Mouse (Mus musculus) heart, adult 2 months (tissue): ENCODE data around the gene Anks3. TPM values are rescaled to one million over a fixed set of nuclear protein-coding genes. Genes with fewer than 3 reads are reported as not detected.

Experiments used
- DNase-seq, 2 experiments: peaks; one replicate each; pipeline ENCODE4 v3.0.0; 2021
- H3K27ac ChIP-seq: fragments of 200-600 bp; 2 replicates; pipeline ENCODE4 v1.8.1; 2022
- H3K27me3 ChIP-seq: fragments of 200-500 bp; 2 replicates; pipeline ENCODE4 v1.6.1; 2012; ENCODE audit warnings: mild to moderate bottlenecking, low read length, inconsistent platforms, mixed read lengths; ENCODE audit not compliant: control insufficient read depth, insufficient read depth
- H3K36me3 ChIP-seq: fragments of 200-500 bp; 2 replicates; pipeline ENCODE4 v1.6.1; 2012; ENCODE audit warnings: low read length, inconsistent platforms; ENCODE audit not compliant: control insufficient read depth, insufficient read depth
- H3K4me1 ChIP-seq: fragments of 200-500 bp; 2 replicates; pipeline ENCODE4 v1.6.1; 2011; ENCODE audit warnings: low read length; ENCODE audit not compliant: control insufficient read depth, insufficient read depth
- H3K4me3 ChIP-seq: fragments of 200-600 bp; 2 replicates; pipeline ENCODE4 v1.8.1; 2022
- H3K79me2 ChIP-seq: fragments of 200-500 bp; replicated peaks from 2 replicates; pipeline ENCODE4 v1.6.1; 2012; ENCODE audit warnings: mild to moderate bottlenecking, inconsistent platforms, low read length, moderate library complexity, mixed read lengths; ENCODE audit not compliant: control insufficient read depth, insufficient read depth
- H3K9ac ChIP-seq: fragments of 200-500 bp; 2 replicates; pipeline ENCODE4 v1.6.1; 2012; ENCODE audit warnings: low read depth, mild to moderate bottlenecking, control low read depth, inconsistent platforms, low read length, mixed read lengths
- CTCF ChIP-seq: fragments of 200-600 bp; IDR thresholded peaks from 2 replicates; pipeline ENCODE4 v1.8.1; 2022; ENCODE audit warnings: antibody characterized with exemption, mild to moderate bottlenecking, moderate library complexity
- EP300 ChIP-seq: fragments of 200-500 bp; IDR thresholded peaks from 2 replicates; pipeline ENCODE4 v1.6.1; 2011; ENCODE audit warnings: low read depth, low read length, control low read depth; ENCODE audit not compliant: insufficient read depth
- POLR2A ChIP-seq: fragments of 200-500 bp; IDR thresholded peaks from 2 replicates; pipeline ENCODE4 v1.6.1; 2011; ENCODE audit warnings: mild to moderate bottlenecking, low read depth, low read length, control low read depth; ENCODE audit not compliant: insufficient read depth
- WGBS: fragments of 180-500 bp; shearing (Covaris S2); methylation state at CpG from one replicate; pipeline ENCODE4 v1.1.7; 2018; 5-methylcytosine and 5-hydroxymethylcytosine counted together
- intact Hi-C: fragments of 180-260 bp; cut with DNase I; formaldehyde crosslinking; loops from one replicate; pipeline ENCODE4 v1.15.1; 2025
- polyA plus RNA-seq: library from polyadenylated mRNA; depleted of rRNA; stranded (reverse); fragments of >200 nt; gene quantifications from 2 replicates; pipeline ENCODE4 v1.2.3, GENCODE M21; 2012
- total RNA-seq, 2 experiments: library from RNA; stranded (reverse); gene quantifications; 2 replicates each; pipeline ENCODE4 v1.2.3; 2021

Gene Anks3
- total and polyA plus RNA-seq, 3 experiments = 11.4 to 21.3 (median 12.7) TPM

DNA sequence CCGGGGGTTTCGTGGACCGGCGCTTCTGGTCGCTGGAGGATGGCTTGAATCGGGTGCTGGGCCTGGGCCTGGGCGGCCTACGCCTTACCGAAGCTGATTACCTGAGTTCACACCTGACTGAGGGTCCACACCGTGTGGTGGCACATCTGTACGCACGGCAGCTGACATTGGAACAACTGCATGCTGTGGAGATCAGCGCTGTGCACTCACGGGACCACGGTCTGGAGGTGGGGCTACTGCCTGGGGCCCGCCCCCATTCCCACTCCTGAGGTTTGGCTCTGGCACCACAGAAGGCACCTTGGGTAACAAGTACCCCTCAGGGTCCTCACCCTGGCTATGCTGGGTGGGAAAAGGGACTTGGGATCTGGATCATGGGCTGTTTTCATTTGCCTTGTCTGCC is 24.6 kb downstream of the Anks3 start:
- Histone ChIP-seq H3K27me3 (no peaks in the 10 kb centered on the region), H3K79me2 (no peaks in the 10 kb centered on the region; the same call in 1 of the 2 replicates), H3K27ac (peak overlapping the region; percentile 82), H3K9ac (peak overlapping the region; percentile 88), H3K36me3 (no peaks in the 10 kb centered on the region), H3K4me1 (peaks cover 12% of the 10 kb centered on the region), H3K4me3 (peak overlapping the region; percentile 83)
- WGBS = 3% methylated on average over 16 of the region's 16 CpGs
- TF ChIP-seq POLR2A (no peak; the same call in 1 of the 2 replicates), CTCF (no peak), EP300 (no peak)
- peak in 1 of 2 experiments; percentile 36 for DNase-seq
- intact Hi-C loops = loop anchor here (1.0 kb wide), 1 partner anchor 24 kb away; no protein-coding TSS in a partner anchor

DNA sequence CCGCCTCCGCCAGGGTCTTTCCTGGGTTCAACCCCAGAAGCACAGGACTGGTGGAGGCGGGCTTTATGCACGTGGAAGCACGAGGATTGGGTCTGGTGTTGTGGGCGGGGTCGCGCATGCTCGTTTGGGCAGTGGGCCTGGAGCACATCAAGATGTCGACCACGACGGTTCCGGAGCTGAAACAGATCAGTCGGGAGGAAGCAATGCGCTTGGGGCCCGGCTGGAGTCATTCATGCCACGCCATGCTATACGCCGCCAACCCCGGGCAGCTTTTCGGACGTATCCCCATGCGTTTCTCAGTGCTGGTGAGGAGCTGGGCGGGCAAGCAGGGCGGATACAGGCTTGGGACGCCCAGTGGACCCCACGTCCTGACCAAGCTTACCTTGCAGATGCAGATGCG is 25.0 kb downstream of the Anks3 start:
- Histone ChIP-seq H3K27me3 (no peaks in the 10 kb centered on the region), H3K4me1 (peaks cover 12% of the 10 kb centered on the region), H3K36me3 (no peaks in the 10 kb centered on the region), H3K27ac (peak overlapping the region; percentile 82), H3K4me3 (peak overlapping the region; percentile 83), H3K79me2 (no peaks in the 10 kb centered on the region; the same call in 1 of the 2 replicates), H3K9ac (peak overlapping the region; percentile 88)
- peak; percentile 95 for DNase-seq
- 1% methylated on average over 28 of the region's 28 CpGs for WGBS
- intact Hi-C loops = loop anchor here (1.0 kb wide), 1 partner anchor 24 kb away; no protein-coding TSS in a partner anchor
- TF ChIP-seq EP300 (peak; percentile 78), POLR2A (peak; percentile 94), CTCF (no peak)

DNA sequence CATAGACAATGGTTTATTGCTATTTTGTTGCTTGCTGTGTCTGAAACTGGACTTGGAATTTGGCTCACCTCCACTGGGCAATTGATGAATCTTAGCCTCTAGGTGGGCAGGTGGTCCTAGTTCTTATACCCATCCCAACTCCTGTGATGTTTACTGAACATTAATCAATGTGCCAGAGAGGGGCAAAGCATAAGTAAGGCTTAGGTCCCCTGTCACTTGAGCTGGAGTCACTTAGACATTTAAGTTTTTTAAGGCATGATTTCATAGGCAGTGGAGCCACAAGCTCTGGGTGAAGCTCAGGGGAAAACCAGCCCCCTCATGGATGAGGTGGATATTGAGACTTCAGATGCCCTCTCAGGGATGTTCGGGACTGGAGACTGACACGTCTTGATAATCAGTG is 25.5 kb downstream of the Anks3 start, which contains the start of gene Nudt16l1:
Nudt16l1 (plus strand) TSS at position 301 of the 400 bp plus-strand sequence.
- 0% methylated on average over 2 of the region's 2 CpGs for WGBS

DNA sequence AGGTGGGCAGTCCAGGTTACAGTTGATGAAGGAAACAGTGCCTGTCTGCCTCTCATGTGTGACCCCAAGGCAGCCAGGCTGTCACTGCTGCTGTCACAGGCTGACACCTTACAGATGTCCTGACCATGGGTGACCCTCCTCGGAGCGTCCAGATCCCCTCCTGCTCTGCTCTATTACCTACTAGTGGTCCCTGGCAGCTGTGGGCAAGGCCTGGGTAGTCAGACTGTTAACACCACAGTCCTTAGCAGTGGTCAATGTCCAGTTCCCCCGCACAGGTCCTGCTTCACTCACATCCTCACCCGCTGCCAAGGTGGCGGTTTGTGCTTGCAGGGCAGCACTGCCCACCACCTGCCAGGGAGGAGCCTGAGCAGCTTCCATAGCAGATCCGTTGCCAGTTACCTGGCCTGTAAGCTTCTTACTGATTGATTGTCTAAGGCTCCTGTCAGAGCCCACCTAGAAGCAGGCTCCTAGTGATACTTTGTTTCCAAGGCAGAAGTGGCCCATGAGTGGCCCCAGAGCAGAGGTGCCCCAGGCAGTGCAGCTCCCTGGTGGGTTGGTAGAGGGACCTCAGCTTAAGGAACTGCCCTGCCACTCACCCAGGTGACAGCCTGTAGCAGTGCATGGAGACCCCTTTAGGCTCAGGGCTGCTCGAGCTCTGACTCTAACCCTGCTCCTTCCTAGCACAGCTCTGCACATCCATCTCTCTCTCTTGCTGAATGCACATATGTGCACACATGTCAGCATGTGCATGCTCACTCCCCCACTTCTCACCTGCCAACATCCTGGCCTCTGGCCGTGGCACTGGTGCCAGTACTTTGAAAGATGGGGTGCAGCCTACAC is 26.4 kb downstream of the Anks3 start:
- TF ChIP-seq POLR2A = no peak
- TF ChIP-seq CTCF = no peak
- no peak for TF ChIP-seq EP300
- Histone ChIP-seq H3K9ac (no peak overlapping the region), H3K27me3 (no peaks in the 10 kb centered on the region), H3K27ac (no peak overlapping the region), H3K4me1 (peaks cover 12% of the 10 kb centered on the region), H3K36me3 (no peaks in the 10 kb centered on the region), H3K4me3 (no peak overlapping the region), H3K79me2 (no peaks in the 10 kb centered on the region; the same call in 1 of the 2 replicates)
- DNase-seq = no peak
- 92% methylated on average over 8 of the region's 8 CpGs for WGBS
- intact Hi-C loops = no loop called here

More for the DNA sequence above, 25.5 kb downstream of the Anks3 start, which contains the start of gene Nudt16l1:
- Histone ChIP-seq H3K4me1 (peaks cover 12% of the 10 kb centered on the region), H3K9ac (peak within 1 kb of the TSS; percentile 88), H3K27me3 (no peaks in the 10 kb centered on the region), H3K79me2 (no peaks in the 10 kb centered on the region; the same call in 1 of the 2 replicates), H3K4me3 (peak within 1 kb of the TSS; percentile 83), H3K36me3 (no peaks in the 10 kb centered on the region), H3K27ac (peak within 1 kb of the TSS; percentile 82)
- intact Hi-C loops = no loop called here
- TF ChIP-seq CTCF (no peak), EP300 (no peak), POLR2A (no peak)
- no peak for DNase-seq

DNA sequence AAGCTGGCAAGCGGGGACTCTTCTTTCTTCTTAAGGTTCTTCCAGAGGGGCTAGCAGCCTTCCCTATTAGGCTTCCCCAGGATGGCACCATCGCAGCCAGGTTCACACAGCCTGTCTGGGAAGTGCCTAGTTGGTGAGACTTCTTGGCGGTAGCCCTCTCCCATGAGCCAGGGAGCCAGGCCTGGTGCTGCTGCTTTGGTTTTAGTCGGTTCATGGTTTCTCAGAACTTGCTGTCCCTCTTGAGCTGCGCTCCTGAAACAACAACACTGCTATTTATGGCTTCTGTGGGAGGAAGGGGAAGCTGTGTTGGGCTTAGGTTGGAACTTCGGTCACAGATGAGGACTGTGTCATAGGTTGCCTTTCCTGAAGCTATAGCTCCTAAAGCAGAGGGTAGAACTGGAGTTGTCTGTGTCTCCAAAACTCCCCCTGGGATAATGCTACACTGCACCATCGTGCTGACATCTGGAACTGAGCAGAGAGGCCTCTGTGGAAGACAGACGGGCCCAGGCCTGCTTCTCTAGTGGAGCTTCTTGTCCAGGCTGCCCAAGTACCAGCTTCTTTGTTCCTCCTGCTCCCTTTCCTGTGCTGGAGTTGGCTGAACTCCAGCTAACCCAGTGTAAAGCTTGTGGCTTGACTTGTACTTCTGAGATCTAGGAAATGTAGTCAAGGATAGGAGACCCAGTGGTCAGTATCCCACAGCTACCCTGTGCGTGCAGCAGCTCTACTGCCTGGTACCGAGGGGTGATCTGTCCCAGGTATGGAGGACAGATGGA is 27.9 kb downstream of the Anks3 start:
- Histone ChIP-seq H3K4me3 (no peak overlapping the region), H3K4me1 (peaks cover 12% of the 10 kb centered on the region), H3K27me3 (no peaks in the 10 kb centered on the region), H3K36me3 (no peaks in the 10 kb centered on the region), H3K79me2 (no peaks in the 10 kb centered on the region; the same call in 1 of the 2 replicates), H3K27ac (peak overlapping the region; percentile 33; the same call in 1 of the 2 replicates), H3K9ac (no peak overlapping the region)
- DNase-seq = no peak
- WGBS = 37% methylated on average over 10 of the region's 10 CpGs
- intact Hi-C loops = no loop called here
- no peak for TF ChIP-seq POLR2A

DNA sequence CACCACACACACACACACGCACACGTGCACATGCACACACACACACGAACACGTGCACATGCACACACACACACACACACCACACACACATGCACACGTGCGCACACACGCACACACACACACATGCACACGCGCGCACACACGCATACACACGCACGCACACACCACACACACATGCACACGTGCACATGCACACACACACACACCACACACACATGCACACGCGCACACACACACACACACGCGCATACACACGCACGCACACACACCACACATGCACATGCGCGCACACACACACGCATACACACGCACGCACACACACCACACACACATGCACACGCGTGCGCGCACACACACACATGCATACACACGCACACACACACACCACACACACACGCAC is 28.6 kb downstream of the Anks3 start:
- intact Hi-C loops = no loop called here
- Histone ChIP-seq H3K4me3 (no peak overlapping the region), H3K27me3 (no peaks in the 10 kb centered on the region), H3K27ac (no peak overlapping the region), H3K79me2 (no peaks in the 10 kb centered on the region; the same call in 1 of the 2 replicates), H3K4me1 (peaks cover 12% of the 10 kb centered on the region), H3K36me3 (no peaks in the 10 kb centered on the region), H3K9ac (no peak overlapping the region)
- 95% methylated on average over 31 of the region's 31 CpGs for WGBS
- no peak for TF ChIP-seq CTCF
- TF ChIP-seq EP300 = no peak
- TF ChIP-seq POLR2A = no peak
- DNase-seq = no peak
